In the genomic region with DNA sequence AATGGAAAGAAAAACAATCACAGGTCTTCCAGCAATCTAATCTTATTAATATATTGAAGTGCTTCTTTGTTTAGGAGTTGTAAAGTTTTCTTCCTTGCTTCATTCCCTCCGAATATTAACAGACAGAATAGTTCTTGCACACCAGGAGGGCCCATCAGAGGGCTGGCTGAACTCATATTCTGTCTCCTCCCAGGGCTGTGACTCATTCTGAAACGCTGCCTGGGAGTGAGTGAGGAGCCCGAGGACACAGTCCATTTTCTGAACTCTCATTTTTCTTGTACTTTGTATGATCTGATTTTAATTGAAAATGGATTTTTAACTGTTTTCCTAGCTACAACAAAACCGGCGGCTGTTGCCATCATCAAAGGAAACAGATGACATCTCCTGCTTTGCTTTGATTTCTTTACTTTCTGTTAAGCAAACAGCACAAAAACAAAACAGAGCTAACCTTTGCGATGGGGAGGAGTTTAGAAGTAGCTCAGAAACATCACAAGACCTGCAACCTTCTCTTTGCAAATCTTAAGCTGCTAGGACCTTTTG, we compare ENCODE assay signal across 8 mouse cellular contexts.
DNase-seq lines count a peak whose midpoint lies in the region; ATAC-seq lines count a peak whose summit lies in the region.

No protein-coding gene starts in this region.

- ATAC-seq in cerebellum, adult (ENCODE audit: insufficient number of reproducible peaks, low FRiP score, low TSS enrichment), result 0 out of 2 replicates have a peak, but pooled peaks have one; percentile 67
- ATAC-seq in erythroblast, adult 5-6 weeks (replicated peaks; ENCODE audit: low FRiP score, poor library complexity, severe bottlenecking), result no peak

- DNase-seq in cerebellum, postnatal 4 days (ENCODE audit: low spot score in 2 of 2), result no peak
- peak; percentile 4 to 20 for DNase-seq in urinary bladder, adult 18-20 months (ENCODE audit: low spot score in 2 of 2)
- DNase-seq in urinary bladder, postnatal 10 days (ENCODE audit: low spot score), result no peak
- DNase-seq in heart, postnatal 36 days, result peak; percentile 13 to 24
- no peak for DNase-seq in ovary, adult 18-20 months (ENCODE audit: low spot score)
- DNase-seq in layer of hippocampus, postnatal 25 days (ENCODE audit: extremely low spot score in 1 of 2, low spot score in 1 of 2), result no peak

- intact Hi-C loops in heart, postnatal 36 days (cut with DNase I), result no loop called here

Comparison
In these comparisons a context has a peak if more than half of its experiments do, and no peak if none do; other contexts are left out.
1. DNase-seq: peak in urinary bladder, adult 18-20 months (2 of 2) and heart, postnatal 36 days (2 of 2); none in cerebellum, postnatal 4 days (0 of 2), urinary bladder, postnatal 10 days (single experiment), ovary, adult 18-20 months (single experiment) and layer of hippocampus, postnatal 25 days (0 of 2).